Mouse (Mus musculus) intestine, embryonic 16.5 days (tissue): ENCODE results near the gene Vmn1r202. TPM values are rescaled to one million over a fixed set of nuclear protein-coding genes. Genes with fewer than 3 reads are reported as not detected.
"Not testable (repeated sequence)": the region's sequence is repeated elsewhere in the genome, so short reads cannot be mapped to it uniquely, and the experiment has no call there.

Experiments
- ATAC-seq: fragments of 200-750 bp; cut with Nextera tagmentation; 2 replicates; pipeline ENCODE4 v1.8.0; 2017; ENCODE audit warnings: moderate TSS enrichment, moderate library complexity
- H3K27ac ChIP-seq: fragments of 300-500 bp; sonication (generic); 2 replicates; pipeline ENCODE4 v1.5.1; 2014; ENCODE audit warnings: mild to moderate bottlenecking, low read length
- H3K27me3 ChIP-seq: fragments of 300-500 bp; sonication (generic); replicated peaks from 2 replicates; pipeline ENCODE4 v1.6.1; 2014; ENCODE audit warnings: low read length, control low read depth, mixed read lengths; ENCODE audit not compliant: control insufficient read depth, insufficient read depth
- H3K36me3 ChIP-seq: fragments of 300-500 bp; sonication (generic); 2 replicates; pipeline ENCODE4 v1.6.1; 2014; ENCODE audit warnings: low read length, control low read depth; ENCODE audit not compliant: control insufficient read depth, insufficient read depth
- H3K4me1 ChIP-seq: fragments of 300-500 bp; sonication (generic); 2 replicates; pipeline ENCODE4 v1.6.1; 2014; ENCODE audit warnings: low read length, control low read depth, mixed read lengths; ENCODE audit not compliant: control insufficient read depth, insufficient read depth
- H3K4me2 ChIP-seq: fragments of 300-500 bp; sonication (generic); 2 replicates; pipeline ENCODE4 v1.6.1; 2014; ENCODE audit warnings: low read depth, low read length, control low read depth
- H3K4me3 ChIP-seq: fragments of 300-500 bp; sonication (generic); 2 replicates; pipeline ENCODE4 v1.5.1; 2014; ENCODE audit warnings: mild to moderate bottlenecking, low read length
- H3K9ac ChIP-seq: fragments of 300-500 bp; sonication (generic); 2 replicates; pipeline ENCODE4 v1.6.1; 2014; ENCODE audit warnings: low read depth, low read length
- H3K9me3 ChIP-seq: fragments of 300-500 bp; sonication (generic); 2 replicates; pipeline ENCODE4 v1.6.1; 2016; ENCODE audit warnings: low read length, control low read depth; ENCODE audit not compliant: control insufficient read depth
- WGBS: fragments of 180-500 bp; shearing (Covaris S2); extraction: QIAGEN DNeasy Blood & Tissue Kit; methylation state at CpG from one replicate; pipeline ENCODE4 v1.1.7; 2014; 5-methylcytosine and 5-hydroxymethylcytosine counted together
- polyA plus RNA-seq: library from polyadenylated mRNA; unstranded; fragments of >200 nt; fragmentation: Nextera tagmentation; extraction: Ambion mirVana; gene quantifications from 2 replicates; pipeline ENCODE4 v1.2.1, GENCODE M21; 2015

Gene Vmn1r202
- not detected in 2 replicates for polyA plus RNA-seq

- Histone ChIP-seq H3K36me3 (no peaks in the 10 kb centered on the region), H3K9ac (no peak within 1 kb of the TSS), H3K9me3 (no peaks in the 10 kb centered on the region), H3K4me1 (no peaks in the 10 kb centered on the region), H3K4me2 (no peak within 1 kb of the TSS), H3K27me3 (no peaks in the 10 kb centered on the region), H3K27ac (no peak within 1 kb of the TSS), H3K4me3 (no peak within 1 kb of the TSS)
- ATAC-seq = no peak
These were observed at the start of gene Vmn1r202 for GRCm38 (mm10) chr13:22505281-22505680. Gene Vmn1r202 (minus strand): TSS chr13:22505381.

- ATAC-seq, H3K4me3 ChIP-seq, H3K27ac ChIP-seq, H3K9ac ChIP-seq, H3K4me1 ChIP-seq, H3K36me3 ChIP-seq, H3K27me3 ChIP-seq, H3K9me3 ChIP-seq, H3K4me2 ChIP-seq: not testable (repeated sequence)
- WGBS = 59% methylated on average over 1 of the region's 1 CpGs
These were observed 47.7 kb upstream of the Vmn1r202 start, which contains the start of gene Vmn1r204 for GRCm38 (mm10) chr13:22552898-22553297. Gene Vmn1r204 (plus strand): TSS chr13:22553198.

- H3K4me3 ChIP-seq = no peak within 1 kb of the TSS
These were observed 12.6 kb upstream of the Vmn1r202 start, which contains the start of gene Vmn1r203 for GRCm38 (mm10) chr13:22517814-22518213. Gene Vmn1r203 (plus strand): TSS chr13:22518114.

GRCm38 (mm10) chr13:22502431-22502830 lies 2.8 kb downstream of the Vmn1r202 start:
- Histone ChIP-seq H3K4me2 (no peak overlapping the region), H3K9me3 (no peaks in the 10 kb centered on the region), H3K27ac (no peak overlapping the region), H3K4me3 (no peak overlapping the region), H3K4me1 (no peaks in the 10 kb centered on the region), H3K9ac (no peak overlapping the region), H3K36me3 (no peaks in the 10 kb centered on the region), H3K27me3 (no peaks in the 10 kb centered on the region)
- 70% methylated on average over 3 of the region's 3 CpGs for WGBS
- no peak for ATAC-seq

More at GRCm38 (mm10) chr13:22517814-22518213, 12.6 kb upstream of the Vmn1r202 start, which contains the start of gene Vmn1r203:
- H3K9ac ChIP-seq = no peak within 1 kb of the TSS
- no peaks in the 10 kb centered on the region for H3K27me3 ChIP-seq
- no peak within 1 kb of the TSS for H3K4me2 ChIP-seq
- H3K9me3 ChIP-seq = no peaks in the 10 kb centered on the region
- H3K4me1 ChIP-seq = no peaks in the 10 kb centered on the region
- no peaks in the 10 kb centered on the region for H3K36me3 ChIP-seq
- no peak within 1 kb of the TSS for H3K27ac ChIP-seq
- ATAC-seq = no peak

GRCm38 (mm10) chr13:22471623-22472022 lies 33.6 kb downstream of the Vmn1r202 start, which contains the start of gene Vmn1r201:
Gene Vmn1r201 (plus strand): TSS chr13:22471923.
- H3K9ac ChIP-seq = no peak within 1 kb of the TSS
- H3K4me2 ChIP-seq = no peak within 1 kb of the TSS
- no peaks in the 10 kb centered on the region for H3K36me3 ChIP-seq
- H3K4me3 ChIP-seq = no peak within 1 kb of the TSS
- ATAC-seq = no peak
- H3K9me3 ChIP-seq = no peaks in the 10 kb centered on the region
- H3K27ac ChIP-seq = no peak within 1 kb of the TSS
- no peaks in the 10 kb centered on the region for H3K4me1 ChIP-seq
- 56% methylated on average over 1 of the region's 1 CpGs for WGBS
- no peaks in the 10 kb centered on the region for H3K27me3 ChIP-seq

GRCm38 (mm10) chr13:22455145-22455544 lies 50.0 kb downstream of the Vmn1r202 start:
- no peak for ATAC-seq
- H3K4me2 ChIP-seq = no peak overlapping the region

More at GRCm38 (mm10) chr13:22455145-22455544, 50.0 kb downstream of the Vmn1r202 start:
- Histone ChIP-seq H3K4me1 (no peaks in the 10 kb centered on the region), H3K4me3 (no peak overlapping the region), H3K9me3 (no peaks in the 10 kb centered on the region), H3K27me3 (no peaks in the 10 kb centered on the region), H3K9ac (no peak overlapping the region), H3K27ac (no peak overlapping the region), H3K36me3 (no peaks in the 10 kb centered on the region)

Other genes with a start within 250 kb of the Vmn1r202 start
- not detected in 2 replicates for gene Vmn1r195, start 234.9 kb downstream of the Vmn1r202 start, polyA plus RNA-seq
- not detected in 2 replicates for gene Vmn1r196, start 215.5 kb downstream of the Vmn1r202 start, polyA plus RNA-seq
- not detected in 2 replicates for gene Vmn1r197, start 180.8 kb downstream of the Vmn1r202 start, polyA plus RNA-seq
- not detected in 2 replicates for gene Vmn1r198, start 155.0 kb downstream of the Vmn1r202 start, polyA plus RNA-seq
- not detected in 2 replicates for gene Vmn1r199, start 125.6 kb downstream of the Vmn1r202 start, polyA plus RNA-seq
- not detected in 2 replicates for gene Vmn1r200, start 115.0 kb downstream of the Vmn1r202 start, polyA plus RNA-seq
- not detected in 2 replicates for gene Vmn1r201, start 33.5 kb downstream of the Vmn1r202 start, polyA plus RNA-seq
- not detected in 2 replicates for gene Vmn1r203, start 12.7 kb upstream of the Vmn1r202 start, polyA plus RNA-seq
- gene Vmn1r204, start 47.8 kb upstream of the Vmn1r202 start, polyA plus RNA-seq = not detected in 2 replicates
- gene Vmn1r205, start 87.6 kb upstream of the Vmn1r202 start, polyA plus RNA-seq = not detected in 2 replicates
- not detected in 2 replicates for gene Vmn1r206, start 118.9 kb upstream of the Vmn1r202 start, polyA plus RNA-seq
- gene Vmn1r207-ps, start 224.2 kb upstream of the Vmn1r202 start, polyA plus RNA-seq = not detected in 2 replicates